Mouse (Mus musculus): ENCODE results near the gene Clstn2. TPM values are rescaled to one million over a fixed set of nuclear protein-coding genes. Genes with fewer than 3 reads are reported as not detected.
A peak's percentile ranks its signal among the peaks of the same experiment; 100 is the strongest.

The Clstn2 gene
- total RNA-seq, 2 experiments from 2014 or later: 0.72 to 0.97 TPM

GRCm38 (mm10) chr9:97956407-97957106, 76.4 kb downstream of the Clstn2 start:
- intact Hi-C loops (cut with DNase I): no loop called here
- DNase-seq: no peak

- no peak for DNase-seq
- intact Hi-C loops (cut with DNase I): no loop called here
These were observed 79.1 kb downstream of the Clstn2 start for GRCm38 (mm10) chr9:97953746-97954359.

GRCm38 (mm10) chr9:97950378-97951006, 82.5 kb downstream of the Clstn2 start:
- no peak for DNase-seq
- intact Hi-C loops (cut with DNase I): no loop called here

DNA sequence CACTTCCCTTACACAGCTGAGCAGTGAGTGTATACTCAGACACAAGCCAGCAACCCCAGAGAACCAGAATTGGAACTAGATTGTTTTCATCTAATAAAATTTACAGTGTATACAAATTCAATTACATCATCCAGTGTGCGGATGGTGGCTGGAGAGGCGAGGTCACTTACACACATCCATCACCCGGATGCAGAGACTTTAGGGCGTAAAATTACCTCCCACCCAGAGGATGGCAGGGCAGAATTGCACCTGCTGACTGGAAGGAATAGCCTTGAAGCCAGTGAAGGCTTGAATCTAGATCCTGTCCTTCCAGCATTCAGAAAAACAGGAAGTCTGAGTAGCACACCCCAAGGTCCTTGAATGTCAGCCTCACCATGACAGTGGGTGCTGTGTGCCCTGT, 113.7 kb downstream of the Clstn2 start:
- intact Hi-C loops (cut with DNase I): no loop called here
- DNase-seq: no peak

GRCm38 (mm10) chr9:97891415-97891814, 141.6 kb downstream of the Clstn2 start:
- intact Hi-C loops (cut with DNase I): no loop called here
- DNase-seq: no peak

DNA sequence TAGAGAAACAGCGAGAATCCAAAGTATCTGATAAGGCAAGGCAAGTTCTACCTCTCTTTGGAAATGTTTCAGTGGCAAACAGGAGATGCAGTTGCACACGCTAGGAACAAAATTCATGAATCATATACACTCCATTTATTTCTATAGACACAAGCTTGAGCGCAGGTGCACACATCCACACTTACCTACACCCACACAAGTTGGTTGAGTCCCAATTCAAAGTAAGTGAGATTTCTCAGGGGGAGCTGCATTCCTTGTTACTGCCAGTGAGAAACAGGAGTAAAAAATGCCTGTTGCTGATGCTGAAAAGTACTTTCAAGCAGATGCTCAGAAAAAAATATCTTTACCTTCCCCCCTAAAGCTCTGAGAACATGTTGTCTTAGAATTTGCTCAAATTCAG, 149.6 kb downstream of the Clstn2 start:
- DNase-seq: no peak
- intact Hi-C loops (cut with DNase I): no loop called here

DNA sequence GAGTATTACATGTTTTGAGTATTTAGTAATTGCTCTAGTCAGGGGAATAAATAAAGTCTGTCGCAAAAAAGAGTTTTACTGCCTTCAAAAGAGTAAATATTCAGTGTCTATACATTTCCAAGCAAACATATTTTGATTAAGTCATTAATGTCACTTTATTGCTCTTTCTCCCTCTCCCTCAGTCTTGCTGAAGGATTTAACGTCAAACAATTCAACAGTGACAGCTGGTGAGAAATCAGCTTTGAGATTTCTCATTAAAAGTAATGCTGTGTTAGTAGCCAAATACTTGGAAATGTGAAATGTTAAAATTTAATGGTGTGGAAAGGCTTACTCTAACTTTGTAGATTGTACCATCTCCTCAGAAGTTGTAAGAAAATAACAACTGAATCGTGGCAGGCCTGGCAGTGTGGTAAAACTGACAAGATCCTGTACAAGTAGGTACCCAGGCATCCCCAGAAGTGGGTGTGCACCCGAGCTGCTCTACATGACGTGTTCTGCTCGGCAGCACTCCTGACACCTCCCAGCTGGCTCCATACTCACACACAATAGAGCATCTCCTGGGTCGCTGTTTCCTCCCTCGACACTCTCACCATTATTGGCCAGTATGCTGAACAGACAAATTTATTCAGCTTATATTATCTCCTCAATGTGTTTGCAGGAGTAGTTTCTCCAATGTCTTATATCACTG, 165.8 kb downstream of the Clstn2 start:
- no peak for DNase-seq
- intact Hi-C loops (cut with DNase I): no loop called here

DNA sequence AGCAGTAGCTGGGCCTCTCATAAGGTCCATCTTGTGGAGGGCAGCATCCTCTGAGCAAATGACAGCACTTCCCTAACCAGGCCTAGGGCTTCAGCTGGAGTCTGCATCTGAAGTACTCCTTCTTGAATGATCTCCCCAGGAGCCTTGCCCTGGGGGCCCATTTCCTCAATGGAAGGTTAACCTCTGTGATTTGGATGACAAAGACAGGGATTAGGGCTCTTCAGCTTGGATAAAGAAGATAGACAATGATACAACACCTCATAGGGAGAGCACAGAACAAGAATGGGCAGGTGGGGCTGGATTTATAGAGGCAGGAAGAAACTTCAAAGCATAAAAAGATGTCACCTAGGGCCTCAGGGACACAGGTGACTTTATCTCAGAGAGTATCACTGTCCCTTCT, 180.1 kb downstream of the Clstn2 start:
- intact Hi-C loops (cut with DNase I): no loop called here
- no peak for DNase-seq

GRCm38 (mm10) chr9:97847873-97848838, 184.8 kb downstream of the Clstn2 start:
- intact Hi-C loops (cut with DNase I): no loop called here
- peak; percentile 20 to 28 for DNase-seq

GRCm38 (mm10) chr9:97842054-97842453, 190.9 kb downstream of the Clstn2 start:
- intact Hi-C loops (cut with DNase I): no loop called here

DNA sequence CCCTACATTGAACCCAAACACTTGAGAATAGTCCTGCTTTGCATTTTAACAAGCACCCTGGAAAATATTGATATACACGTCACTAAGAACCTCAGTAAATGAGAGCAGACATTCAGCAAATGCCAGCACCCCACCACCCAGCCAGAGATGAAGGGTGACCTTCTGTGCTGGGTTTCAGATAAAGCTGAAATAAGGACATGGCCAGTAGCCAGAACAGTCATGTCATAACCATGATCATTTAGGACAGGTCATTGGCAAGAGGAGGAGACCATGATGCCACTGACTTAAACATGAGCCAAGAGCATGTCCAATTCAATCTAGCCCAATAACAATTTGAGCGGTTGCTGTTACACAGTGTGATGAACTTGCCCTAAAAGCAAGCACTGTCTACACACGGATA, 201.8 kb downstream of the Clstn2 start:
- intact Hi-C loops (cut with DNase I): no loop called here
- DNase-seq: no peak

More at GRCm38 (mm10) chr9:97842054-97842453, 190.9 kb downstream of the Clstn2 start:
- DNase-seq: no peak

DNA sequence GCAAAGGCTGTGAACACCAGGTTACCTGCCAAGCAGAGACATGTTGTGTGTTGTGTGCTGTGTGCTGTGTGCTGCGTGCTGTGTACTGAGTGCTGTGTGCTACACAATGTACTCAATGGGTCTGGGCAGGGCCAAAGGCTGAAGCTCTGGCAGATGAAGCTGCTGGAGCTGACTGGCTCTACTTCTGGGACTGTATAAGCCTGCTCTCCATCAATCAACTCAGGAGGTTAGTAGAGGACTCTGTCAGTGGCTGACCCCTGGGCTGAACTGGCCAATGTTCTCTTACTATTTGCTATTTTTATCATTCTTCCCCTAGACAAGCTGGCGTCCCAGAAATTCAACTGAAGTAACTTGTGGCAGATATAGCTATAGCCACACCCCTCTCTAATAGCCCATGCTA, 203.1 kb downstream of the Clstn2 start:
- intact Hi-C loops (cut with DNase I): no loop called here
- no peak for DNase-seq

GRCm38 (mm10) chr9:97827689-97828088, 205.3 kb downstream of the Clstn2 start:
- no peak for DNase-seq

GRCm38 (mm10) chr9:97826077-97826947, 206.7 kb downstream of the Clstn2 start:
- intact Hi-C loops (cut with DNase I): no loop called here
- no peak for DNase-seq

More at GRCm38 (mm10) chr9:97827689-97828088, 205.3 kb downstream of the Clstn2 start:
- intact Hi-C loops (cut with DNase I): no loop called here

DNA sequence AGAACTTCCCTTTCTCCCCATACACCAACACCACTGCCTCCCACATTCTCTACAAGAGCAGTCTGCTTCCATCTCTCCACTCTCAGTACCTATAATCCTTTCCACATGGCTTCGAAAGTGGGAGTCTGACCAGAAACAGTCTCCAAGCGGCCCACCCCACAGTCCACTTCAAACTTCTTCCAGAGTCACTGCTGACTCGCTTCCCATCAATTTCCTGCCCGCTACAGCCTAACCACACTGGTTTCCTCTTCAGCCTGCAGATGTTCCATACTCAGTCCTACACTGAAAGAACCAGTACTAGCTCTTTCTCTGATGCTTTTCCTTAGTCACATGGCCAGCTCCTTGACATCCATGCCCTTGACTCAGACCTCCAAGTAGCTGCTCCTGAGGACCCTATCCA, 215.9 kb downstream of the Clstn2 start:
- DNase-seq: no peak
- intact Hi-C loops (cut with DNase I): no loop called here

GRCm38 (mm10) chr9:97816143-97816805, 216.7 kb downstream of the Clstn2 start:
- no peak for DNase-seq
- intact Hi-C loops (cut with DNase I): no loop called here

GRCm38 (mm10) chr9:97813157-97813556, 219.8 kb downstream of the Clstn2 start:
- no peak for DNase-seq
- intact Hi-C loops (cut with DNase I): no loop called here

DNA sequence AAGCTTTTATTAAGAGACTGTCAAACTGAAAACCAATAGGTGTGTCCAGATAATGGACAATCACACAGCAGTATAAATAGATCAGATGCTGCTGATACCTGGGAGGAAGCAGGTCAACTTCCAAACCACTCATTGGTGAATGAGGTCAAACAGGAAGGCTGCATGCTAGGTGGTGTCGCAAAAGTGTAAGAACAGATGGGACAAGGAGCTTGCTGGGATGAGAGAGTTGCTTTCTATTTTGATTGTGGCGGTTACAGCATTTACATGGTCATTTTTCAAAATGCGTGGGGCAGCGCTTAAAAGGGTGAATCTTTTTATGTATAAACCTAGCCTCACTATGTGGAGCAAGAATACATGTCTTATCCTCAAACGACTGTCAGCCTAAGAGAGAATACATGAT, 225.9 kb downstream of the Clstn2 start:
- DNase-seq: no peak
- intact Hi-C loops (cut with DNase I): no loop called here

GRCm38 (mm10) chr9:97793661-97794060, 239.3 kb downstream of the Clstn2 start:
- DNase-seq: no peak
- intact Hi-C loops (cut with DNase I): no loop called here

Measured in gastrocnemius, postnatal 36 days (tissue).